Mouse (Mus musculus) right cerebral cortex, postnatal 25 days (tissue): ENCODE measurements around the gene Trip12.

Source experiments
- DNase-seq: peaks from one replicate; pipeline ENCODE4 v3.0.0; 2022

The Trip12 gene

GRCm38 (mm10) chr1:84758843-84759242 lies 81.5 kb downstream of the Trip12 start:
- no peak for DNase-seq

- DNase-seq, result no peak
Observed at GRCm38 (mm10) chr1:84742156-84742555, 98.2 kb downstream of the Trip12 start.

GRCm38 (mm10) chr1:84740080-84740479 lies 100.2 kb downstream of the Trip12 start:
- no peak for DNase-seq

- DNase-seq, result no peak
Observed at GRCm38 (mm10) chr1:84737097-84737496, 103.2 kb downstream of the Trip12 start.

GRCm38 (mm10) chr1:84733799-84734198 lies 106.5 kb downstream of the Trip12 start:
- DNase-seq, result no peak

- DNase-seq, result no peak
Observed at GRCm38 (mm10) chr1:84731763-84732162, 108.6 kb downstream of the Trip12 start.

GRCm38 (mm10) chr1:84722841-84723240 lies 117.5 kb downstream of the Trip12 start:
- DNase-seq, result no peak

GRCm38 (mm10) chr1:84722371-84722770 lies 117.9 kb downstream of the Trip12 start:
- DNase-seq, result no peak

- no peak for DNase-seq
Observed at GRCm38 (mm10) chr1:84721942-84722341, 118.4 kb downstream of the Trip12 start.

GRCm38 (mm10) chr1:84709810-84710785 lies 130.2 kb downstream of the Trip12 start:
- peak; percentile 70 for DNase-seq

GRCm38 (mm10) chr1:84709406-84709805 lies 130.9 kb downstream of the Trip12 start:
- no peak for DNase-seq

- no peak for DNase-seq
Observed at GRCm38 (mm10) chr1:84700254-84700653, 140.1 kb downstream of the Trip12 start.

- DNase-seq, result peak; percentile 76
Observed at GRCm38 (mm10) chr1:84697136-84697535, 143.2 kb downstream of the Trip12 start.

GRCm38 (mm10) chr1:84695517-84696411 lies 144.6 kb downstream of the Trip12 start, which contains the start of gene Dner:
TSS of gene Dner (minus strand) at chr1:84696221.
- DNase-seq, result peak; percentile 85

GRCm38 (mm10) chr1:84694688-84695474 lies 145.4 kb downstream of the Trip12 start:
- DNase-seq, result peak; percentile 53

- DNase-seq, result no peak
Observed at GRCm38 (mm10) chr1:84677910-84678309, 162.4 kb downstream of the Trip12 start.
